8 mouse cellular contexts compared by ENCODE assay signal in genomic region chr5:72203734-72204073, GRCm38 (mm10). TPM values are rescaled to one million over a fixed set of nuclear protein-coding genes. Genes with fewer than 3 reads are reported as not detected.
DNase-seq lines count a peak whose midpoint lies in the region; ATAC-seq and TF ChIP-seq lines count a peak whose summit lies in the region.

No protein-coding gene starts in this region.

- TF ChIP-seq CTCF in brain, embryonic 14.5 days (IDR thresholded peaks at IDR 0.05; ENCODE audit: borderline replicate concordance, extremely low read depth, insufficient read depth, insufficient read length), result no peak

- H3K9me3 ChIP-seq in heart, embryonic 11.5 days (replicated peaks; ENCODE audit: control insufficient read depth, low read length), result no peaks in the 10 kb centered on the region
- H3K9me3 ChIP-seq in hindbrain, embryonic 11.5 days (ENCODE audit: control insufficient read depth, low read length), result no peaks in the 10 kb centered on the region
- no peaks in the 10 kb centered on the region for H3K9me3 ChIP-seq in midbrain, embryonic 11.5 days (ENCODE audit: control insufficient read depth, low read length)

- DNase-seq in heart, postnatal 14 days, result no peak
- peak; percentile 28 for DNase-seq in brain, embryonic 14.5 days (ENCODE audit: low read depth)
- no peak for DNase-seq in hindbrain, embryonic 11.5 days (ENCODE audit: low spot score)
- DNase-seq in midbrain, embryonic 11.5 days (ENCODE audit: low spot score, missing footprints), result no peak
- DNase-seq in layer of hippocampus, postnatal 36 days, result no peak
- no peak for DNase-seq in cerebellum, adult 9-10 months
- DNase-seq in spleen, postnatal 4 days (ENCODE audit: low spot score in 2 of 2), result no peak

- 12% methylated on average over 10 of the region's 10 CpGs for WGBS in heart, embryonic 11.5 days (ENCODE audit: insufficient replicate concordance)
- 16% methylated on average over 10 of the region's 10 CpGs for WGBS in hindbrain, embryonic 11.5 days
- 12% methylated on average over 10 of the region's 10 CpGs for WGBS in midbrain, embryonic 11.5 days

- TF ChIP-seq POLR2A in brain, embryonic 14.5 days (IDR thresholded peaks at IDR 0.05; ENCODE audit: borderline replicate concordance, extremely low read depth, insufficient read depth, insufficient read length, poor library complexity, severe bottlenecking), result no peak

- H3K4me1 ChIP-seq in heart, embryonic 11.5 days (ENCODE audit: control insufficient read depth, insufficient read depth, low read length), result peaks cover 6% of the 10 kb centered on the region; the same call in 1 of the 2 replicates
- 0 out of 2 replicates have a peak, but pooled peaks cover 2% of the 10 kb centered on the region for H3K4me1 ChIP-seq in hindbrain, embryonic 11.5 days (replicated peaks; ENCODE audit: control insufficient read depth, insufficient read depth, low read length)
- H3K4me1 ChIP-seq in midbrain, embryonic 11.5 days (ENCODE audit: control insufficient read depth, insufficient read depth, low read length), result peaks cover 10% of the 10 kb centered on the region; the same call in 1 of the 2 replicates

- peak overlapping the region; percentile 78 for H3K4me2 ChIP-seq in heart, embryonic 11.5 days
- peak overlapping the region; percentile 64 for H3K4me2 ChIP-seq in hindbrain, embryonic 11.5 days (replicated peaks; ENCODE audit: low read depth, low read length)
- peak overlapping the region; percentile 71 for H3K4me2 ChIP-seq in midbrain, embryonic 11.5 days

- no peak for ATAC-seq in heart, embryonic 11.5 days (replicated peaks; ENCODE audit: insufficient number of reproducible peaks, low FRiP score, low TSS enrichment)
- ATAC-seq in hindbrain, embryonic 11.5 days (ENCODE audit: low FRiP score), result peak; percentile 26; the same call in 1 of the 2 replicates
- no peak for ATAC-seq in midbrain, embryonic 11.5 days (ENCODE audit: low FRiP score)

- peak overlapping the region; percentile 3; the same call in 1 of the 2 replicates for H3K27ac ChIP-seq in heart, embryonic 11.5 days (ENCODE audit: low read depth, low read length)
- no peak overlapping the region for H3K27ac ChIP-seq in hindbrain, embryonic 11.5 days (ENCODE audit: low read depth, low read length)
- H3K27ac ChIP-seq in midbrain, embryonic 11.5 days (ENCODE audit: low read depth, low read length), result no peak overlapping the region

- H3K36me3 ChIP-seq in heart, embryonic 11.5 days (ENCODE audit: control insufficient read depth, insufficient read depth, low read length), result no peaks in the 10 kb centered on the region
- no peaks in the 10 kb centered on the region for H3K36me3 ChIP-seq in hindbrain, embryonic 11.5 days (ENCODE audit: control insufficient read depth, insufficient read depth, low read length)
- no peaks in the 10 kb centered on the region for H3K36me3 ChIP-seq in midbrain, embryonic 11.5 days (ENCODE audit: control insufficient read depth, insufficient read depth, low read length)

- peak overlapping the region; percentile 75 for H3K9ac ChIP-seq in heart, embryonic 11.5 days (ENCODE audit: low read depth, low read length)
- H3K9ac ChIP-seq in hindbrain, embryonic 11.5 days (ENCODE audit: low read depth, low read length), result peak overlapping the region; percentile 53
- H3K9ac ChIP-seq in midbrain, embryonic 11.5 days (ENCODE audit: low read length), result peak overlapping the region; percentile 56

- no peaks in the 10 kb centered on the region for H3K27me3 ChIP-seq in heart, embryonic 11.5 days (ENCODE audit: control insufficient read depth, insufficient read depth, low read length)
- no peaks in the 10 kb centered on the region for H3K27me3 ChIP-seq in hindbrain, embryonic 11.5 days (ENCODE audit: control insufficient read depth, insufficient read depth, low read length)
- H3K27me3 ChIP-seq in midbrain, embryonic 11.5 days (ENCODE audit: control insufficient read depth, insufficient read depth, low read length), result no peaks in the 10 kb centered on the region

- intact Hi-C loops in heart, postnatal 14 days (cut with DNase I), result loop anchor here (2.0 kb wide), 1 partner anchor 65 kb away; no protein-coding TSS in a partner anchor

- peak overlapping the region; percentile 73 for H3K4me3 ChIP-seq in heart, embryonic 11.5 days (ENCODE audit: low read depth, low read length)
- H3K4me3 ChIP-seq in hindbrain, embryonic 11.5 days (ENCODE audit: low read depth, low read length), result peak overlapping the region; percentile 54
- H3K4me3 ChIP-seq in midbrain, embryonic 11.5 days (ENCODE audit: low read depth, low read length), result peak overlapping the region; percentile 44

RNA-seq across cellular contexts. Expression of gene Commd8, which starts 35.7 kb away (rescaled TPM):
- polyA plus RNA-seq in heart, embryonic 11.5 days (2014; fragmentation: Nextera tagmentation; extraction: Ambion mirVana), result 130 and 131 TPM in 2 replicates
- total RNA-seq in heart, postnatal 14 days (2021), result 10 to 100 TPM; 34.4 to 37.8 TPM
- polyA plus RNA-seq in brain, embryonic 14.5 days (2012; rRNA removed), result 42.7 and 55.6 TPM in 2 replicates
- polyA plus RNA-seq in hindbrain, embryonic 11.5 days (2014; fragmentation: Nextera tagmentation; extraction: Ambion mirVana), result 199 and 203 TPM in 2 replicates
- 210 and 233 TPM in 2 replicates for polyA plus RNA-seq in midbrain, embryonic 11.5 days (2014; fragmentation: Nextera tagmentation; extraction: Ambion mirVana)
- total RNA-seq in layer of hippocampus, postnatal 36 days (2021), result 100 to 1,000 TPM; 114 to 115 TPM
